Mouse (Mus musculus) heart, postnatal 4 days (tissue): ENCODE results near the gene AC161166.1. TPM values are rescaled to one million over a fixed set of nuclear protein-coding genes. Genes with fewer than 3 reads are reported as not detected.

ENCODE experiments used
- total RNA-seq, 2 experiments: library from RNA; stranded (reverse); gene quantifications; 2 replicates each; pipeline ENCODE4 v1.2.3; 2021

Gene AC161166.1
- total RNA-seq, 2 experiments from 2014 or later = not detected

Other genes with a start within 250 kb of the AC161166.1 start
- 1 to 10 TPM; 3.7 to 4.8 TPM for gene Zfp93, start 242.0 kb downstream of the AC161166.1 start, total RNA-seq
- gene Zfp61, start 211.2 kb downstream of the AC161166.1 start, total RNA-seq = 1 to 10 TPM; 4.2 to 6.6 TPM
- 1 to 10 TPM; 1.0 to 1.8 TPM for gene Zfp94, start 195.8 kb downstream of the AC161166.1 start, total RNA-seq
- gene Tescl, start 178.5 kb downstream of the AC161166.1 start, total RNA-seq = under 1 TPM; 0.32 to 0.33 TPM
- gene Lypd5, start 163.3 kb downstream of the AC161166.1 start, total RNA-seq = not detected
- 1 to 10 TPM; 1.0 TPM for gene Kcnn4, start 142.2 kb downstream of the AC161166.1 start, total RNA-seq
- gene Smg9, start 112.8 kb downstream of the AC161166.1 start, total RNA-seq = 10 to 100 TPM; 15.0 to 15.5 TPM
- not detected for gene Irgc1, start 60.2 kb downstream of the AC161166.1 start, total RNA-seq
- 10 to 100 TPM in 1 of 2 experiments, 1 to 10 TPM in 1; 6.4 to 10.4 TPM for gene Plaur, start 50.0 kb downstream of the AC161166.1 start, total RNA-seq
- 10 to 100 TPM; 11.9 to 12.5 TPM for gene Cadm4, start 30.4 kb downstream of the AC161166.1 start, total RNA-seq
- gene Zfp428, start 5.4 kb downstream of the AC161166.1 start, total RNA-seq = 10 to 100 TPM; 17.3 to 18.5 TPM
- 10 to 100 TPM; 16.7 to 17.2 TPM for gene Irgq, start 18.2 kb upstream of the AC161166.1 start, total RNA-seq
- gene Pinlyp, start 33.7 kb upstream of the AC161166.1 start, total RNA-seq = not detected
- gene Xrcc1, start 33.8 kb upstream of the AC161166.1 start, total RNA-seq = 10 to 100 TPM; 42.0 to 43.9 TPM
- 10 to 100 TPM; 15.9 to 16.9 TPM for gene Ethe1, start 75.1 kb upstream of the AC161166.1 start, total RNA-seq
- gene Zfp575, start 75.2 kb upstream of the AC161166.1 start, total RNA-seq = under 1 TPM; 0.27 to 0.33 TPM
- under 1 TPM; 0.57 to 0.61 TPM for gene Phldb3, start 98.3 kb upstream of the AC161166.1 start, total RNA-seq
- gene Lypd3, start 124.1 kb upstream of the AC161166.1 start, total RNA-seq = not detected
- gene Tex101, start 164.2 kb upstream of the AC161166.1 start, total RNA-seq = not detected
- gene BC049730, start 196.8 kb upstream of the AC161166.1 start, total RNA-seq = not detected
- gene Gm4763, start 214.5 kb upstream of the AC161166.1 start, total RNA-seq = not detected
- gene Cd177, start 247.9 kb upstream of the AC161166.1 start, total RNA-seq = under 1 TPM; 0.10 to 0.18 TPM